Mouse (Mus musculus) ovary, adult 18-20 months (tissue): ENCODE results near the gene Fzd9.

Experiments
- DNase-seq: peaks from one replicate; pipeline ENCODE4 v3.0.0; 2022; ENCODE audit warnings: low spot score, mixed read lengths

Gene Fzd9

GRCm38 (mm10) chr5:135251079-135251454 lies at the start of gene Fzd9:
Gene Fzd9, minus strand, starts transcription at chr5:135251230.
- DNase-seq, result peak; percentile 63

- DNase-seq, result no peak
These were observed 41.0 kb upstream of the Fzd9 start for GRCm38 (mm10) chr5:135292001-135292400.

GRCm38 (mm10) chr5:135291193-135291592 lies 40.2 kb upstream of the Fzd9 start:
- DNase-seq, result no peak

- no peak for DNase-seq
These were observed 39.7 kb upstream of the Fzd9 start for GRCm38 (mm10) chr5:135290703-135291102.

- no peak for DNase-seq
These were observed 35.9 kb upstream of the Fzd9 start for GRCm38 (mm10) chr5:135286926-135287325.

GRCm38 (mm10) chr5:135286185-135286584 lies 35.2 kb upstream of the Fzd9 start:
- DNase-seq, result peak; percentile 45

- no peak for DNase-seq
These were observed 34.2 kb upstream of the Fzd9 start for GRCm38 (mm10) chr5:135285211-135285610.

GRCm38 (mm10) chr5:135280226-135280625 lies 29.2 kb upstream of the Fzd9 start:
- DNase-seq, result no peak

GRCm38 (mm10) chr5:135276597-135276996 lies 25.6 kb upstream of the Fzd9 start:
- DNase-seq, result no peak

GRCm38 (mm10) chr5:135274663-135275396 lies 23.8 kb upstream of the Fzd9 start:
- no peak for DNase-seq

- no peak for DNase-seq
These were observed 20.6 kb upstream of the Fzd9 start for GRCm38 (mm10) chr5:135271563-135272165.

GRCm38 (mm10) chr5:135270361-135270760 lies 19.3 kb upstream of the Fzd9 start:
- DNase-seq, result no peak

- no peak for DNase-seq
These were observed 18.4 kb upstream of the Fzd9 start for GRCm38 (mm10) chr5:135269451-135269850.

- no peak for DNase-seq
These were observed 13.5 kb upstream of the Fzd9 start for GRCm38 (mm10) chr5:135264548-135264947.

- DNase-seq, result peak; percentile 29
These were observed 13.0 kb upstream of the Fzd9 start for GRCm38 (mm10) chr5:135263866-135264503.

- no peak for DNase-seq
These were observed 7.5 kb upstream of the Fzd9 start for GRCm38 (mm10) chr5:135258280-135259150.

GRCm38 (mm10) chr5:135257559-135257958 lies 6.5 kb upstream of the Fzd9 start:
- DNase-seq, result no peak

- DNase-seq, result no peak
These were observed 5.1 kb upstream of the Fzd9 start for GRCm38 (mm10) chr5:135256166-135256565.

- no peak for DNase-seq
These were observed 2.8 kb upstream of the Fzd9 start for GRCm38 (mm10) chr5:135253741-135254401.

GRCm38 (mm10) chr5:135250186-135251078 lies 598 bp downstream of the Fzd9 start:
- DNase-seq, result no peak
